Mouse (Mus musculus): ENCODE results near the gene Kctd20. TPM values are rescaled to one million over a fixed set of nuclear protein-coding genes. Genes with fewer than 3 reads are reported as not detected.
A peak's percentile ranks its signal among the peaks of the same experiment; 100 is the strongest.

Gene Kctd20
- polyA plus RNA-seq, 1 experiment from 2014 or later: 37.6 TPM

GRCm38 (mm10) chr17:28936622-28937345, 15.0 kb upstream of the Kctd20 start:
- H3K27ac ChIP-seq (replicated peaks): no peak overlapping the region
- TF ChIP-seq CTCF (IDR thresholded peaks at IDR 0.05; ENCODE audit: low read depth) (peak; percentile 66), EP300 (optimal IDR thresholded peaks at IDR 0.05) (no peak)
- H3K4me1 ChIP-seq (replicated peaks; ENCODE audit: control insufficient read depth, insufficient read depth): no peaks in the 10 kb centered on the region
- no peaks in the 10 kb centered on the region for H3K27me3 ChIP-seq (ENCODE audit: control insufficient read depth, insufficient read depth, low read length)
- no peaks in the 10 kb centered on the region for H3K36me3 ChIP-seq (ENCODE audit: control insufficient read depth, insufficient read depth, low read length)
- ATAC-seq (ENCODE audit: low FRiP score, low TSS enrichment): no peak
- 76% methylated on average over 10 of the region's 10 CpGs for WGBS
- DNase-seq (ENCODE audit: low spot score): peak; percentile 39
- H3K4me3 ChIP-seq (ENCODE audit: low read depth, low read length): no peak overlapping the region
- H3K9me3 ChIP-seq (ENCODE audit: control insufficient read depth, low read length): no peaks in the 10 kb centered on the region
- H3K9ac ChIP-seq (ENCODE audit: low read length): no peak overlapping the region
- H3K4me2 ChIP-seq (replicated peaks; ENCODE audit: low read depth): no peak overlapping the region

GRCm38 (mm10) chr17:28940776-28941555, 10.8 kb upstream of the Kctd20 start:
- DNase-seq (ENCODE audit: low spot score) (no peak), ATAC-seq (ENCODE audit: low FRiP score, low TSS enrichment) (no peak)
- Histone ChIP-seq H3K9ac (ENCODE audit: low read length) (no peak overlapping the region), H3K36me3 (ENCODE audit: control insufficient read depth, insufficient read depth, low read length) (no peaks in the 10 kb centered on the region), H3K27me3 (ENCODE audit: control insufficient read depth, insufficient read depth, low read length) (no peaks in the 10 kb centered on the region), H3K27ac (replicated peaks) (no peak overlapping the region), H3K9me3 (ENCODE audit: control insufficient read depth, low read length) (no peaks in the 10 kb centered on the region), H3K4me1 (replicated peaks; ENCODE audit: control insufficient read depth, insufficient read depth) (no peaks in the 10 kb centered on the region), H3K4me2 (replicated peaks; ENCODE audit: low read depth) (no peak overlapping the region), H3K4me3 (ENCODE audit: low read depth, low read length) (no peak overlapping the region)
- no peak for TF ChIP-seq EP300 (optimal IDR thresholded peaks at IDR 0.05)
- no peak for TF ChIP-seq CTCF (IDR thresholded peaks at IDR 0.05; ENCODE audit: low read depth)
- 90% methylated on average over 25 of the region's 25 CpGs for WGBS

GRCm38 (mm10) chr17:28942101-28942500, 9.6 kb upstream of the Kctd20 start:
- H3K4me3 ChIP-seq (ENCODE audit: low read depth, low read length): no peak overlapping the region
- H3K9me3 ChIP-seq (ENCODE audit: control insufficient read depth, low read length): no peaks in the 10 kb centered on the region
- H3K9ac ChIP-seq (ENCODE audit: low read length): no peak overlapping the region
- H3K27ac ChIP-seq (replicated peaks): no peak overlapping the region
- H3K36me3 ChIP-seq (ENCODE audit: control insufficient read depth, insufficient read depth, low read length): no peaks in the 10 kb centered on the region
- ATAC-seq (ENCODE audit: low FRiP score, low TSS enrichment) (no peak), DNase-seq (ENCODE audit: low spot score) (no peak)
- H3K4me1 ChIP-seq (replicated peaks; ENCODE audit: control insufficient read depth, insufficient read depth): no peaks in the 10 kb centered on the region
- no peaks in the 10 kb centered on the region for H3K27me3 ChIP-seq (ENCODE audit: control insufficient read depth, insufficient read depth, low read length)
- WGBS: 73% methylated on average over 10 of the region's 11 CpGs
- no peak overlapping the region for H3K4me2 ChIP-seq (replicated peaks; ENCODE audit: low read depth)
- TF ChIP-seq EP300 (optimal IDR thresholded peaks at IDR 0.05): no peak
- no peak for TF ChIP-seq CTCF (IDR thresholded peaks at IDR 0.05; ENCODE audit: low read depth)

- TF ChIP-seq EP300 (optimal IDR thresholded peaks at IDR 0.05) (no peak), CTCF (IDR thresholded peaks at IDR 0.05; ENCODE audit: low read depth) (no peak)
Observed at GRCm38 (mm10) chr17:28943740-28944139, 8.0 kb upstream of the Kctd20 start, which contains the start of gene Pxt1. Pxt1 (minus strand) TSS chr17:28943840.

GRCm38 (mm10) chr17:28944481-28944880, 7.3 kb upstream of the Kctd20 start:
- DNase-seq (ENCODE audit: low spot score) (no peak), ATAC-seq (ENCODE audit: low FRiP score, low TSS enrichment) (no peak)
- Histone ChIP-seq H3K27me3 (ENCODE audit: control insufficient read depth, insufficient read depth, low read length) (no peaks in the 10 kb centered on the region), H3K4me1 (replicated peaks; ENCODE audit: control insufficient read depth, insufficient read depth) (no peaks in the 10 kb centered on the region), H3K4me2 (replicated peaks; ENCODE audit: low read depth) (no peak overlapping the region), H3K4me3 (ENCODE audit: low read depth, low read length) (no peak overlapping the region), H3K36me3 (ENCODE audit: control insufficient read depth, insufficient read depth, low read length) (no peaks in the 10 kb centered on the region), H3K9me3 (ENCODE audit: control insufficient read depth, low read length) (no peaks in the 10 kb centered on the region), H3K27ac (replicated peaks) (no peak overlapping the region), H3K9ac (ENCODE audit: low read length) (no peak overlapping the region)
- 83% methylated on average over 7 of the region's 7 CpGs for WGBS
- TF ChIP-seq CTCF (IDR thresholded peaks at IDR 0.05; ENCODE audit: low read depth): no peak
- no peak for TF ChIP-seq EP300 (optimal IDR thresholded peaks at IDR 0.05)

More at GRCm38 (mm10) chr17:28943740-28944139, 8.0 kb upstream of the Kctd20 start, which contains the start of gene Pxt1:
- Histone ChIP-seq H3K9me3 (ENCODE audit: control insufficient read depth, low read length) (no peaks in the 10 kb centered on the region), H3K4me3 (ENCODE audit: low read depth, low read length) (no peak within 1 kb of the TSS), H3K27ac (replicated peaks) (no peak within 1 kb of the TSS), H3K36me3 (ENCODE audit: control insufficient read depth, insufficient read depth, low read length) (no peaks in the 10 kb centered on the region), H3K4me1 (replicated peaks; ENCODE audit: control insufficient read depth, insufficient read depth) (no peaks in the 10 kb centered on the region), H3K9ac (ENCODE audit: low read length) (no peak within 1 kb of the TSS), H3K4me2 (replicated peaks; ENCODE audit: low read depth) (no peak within 1 kb of the TSS), H3K27me3 (ENCODE audit: control insufficient read depth, insufficient read depth, low read length) (no peaks in the 10 kb centered on the region)
- WGBS: 82% methylated on average over 7 of the region's 7 CpGs
- ATAC-seq (ENCODE audit: low FRiP score, low TSS enrichment) (no peak), DNase-seq (ENCODE audit: low spot score) (no peak)
